Mouse (Mus musculus) stomach, embryonic 14.5 days (tissue): ENCODE data around the gene Lrrc36. TPM values are rescaled to one million over a fixed set of nuclear protein-coding genes. Genes with fewer than 3 reads are reported as not detected.

Experiments used
- ATAC-seq: fragments of 200-750 bp; cut with Nextera tagmentation; 2 replicates; pipeline ENCODE4 v1.8.0; 2017; ENCODE audit warnings: low read depth, moderate TSS enrichment; ENCODE audit not compliant: insufficient number of reproducible peaks, insufficient read depth, low FRiP score
- H3K27ac ChIP-seq: fragments of 300-500 bp; sonication (generic); 2 replicates; pipeline ENCODE4 v1.5.1; 2014; ENCODE audit warnings: mild to moderate bottlenecking, low read length, moderate library complexity, mixed read lengths
- H3K27me3 ChIP-seq: fragments of 300-500 bp; sonication (generic); 2 replicates; pipeline ENCODE4 v1.6.1; 2014; ENCODE audit warnings: low read length, control low read depth, mixed read lengths; ENCODE audit not compliant: control insufficient read depth, insufficient read depth
- H3K36me3 ChIP-seq: fragments of 300-500 bp; sonication (generic); 2 replicates; pipeline ENCODE4 v1.6.1; 2014; ENCODE audit warnings: mild to moderate bottlenecking, control low read depth, low read length, moderate library complexity, mixed read lengths; ENCODE audit not compliant: control insufficient read depth, insufficient read depth
- H3K4me1 ChIP-seq: fragments of 300-500 bp; sonication (generic); 2 replicates; pipeline ENCODE4 v1.6.1; 2014; ENCODE audit warnings: low read length, control low read depth, mixed read lengths; ENCODE audit not compliant: control insufficient read depth, insufficient read depth
- H3K4me2 ChIP-seq: fragments of 300-500 bp; sonication (generic); replicated peaks from 2 replicates; pipeline ENCODE4 v1.6.1; 2014; ENCODE audit warnings: low read depth, low read length, control low read depth
- H3K4me3 ChIP-seq: fragments of 300-500 bp; sonication (generic); 2 replicates; pipeline ENCODE4 v1.5.1; 2014; ENCODE audit warnings: low read depth, low read length, control low read depth
- H3K9ac ChIP-seq: fragments of 300-500 bp; sonication (generic); replicated peaks from 2 replicates; pipeline ENCODE4 v1.6.1; 2014; ENCODE audit warnings: low read depth, mild to moderate bottlenecking, control low read depth, low read length, moderate library complexity, mixed read lengths
- H3K9me3 ChIP-seq: fragments of 300-500 bp; sonication (generic); 2 replicates; pipeline ENCODE4 v1.6.1; 2016; ENCODE audit warnings: low read depth, low read length, control low read depth; ENCODE audit not compliant: control insufficient read depth
- WGBS: fragments of 180-500 bp; shearing (Covaris S2); extraction: QIAGEN DNeasy Blood & Tissue Kit; methylation state at CpG from one replicate; pipeline ENCODE4 v1.1.7; 2014; 5-methylcytosine and 5-hydroxymethylcytosine counted together
- polyA plus RNA-seq: library from polyadenylated mRNA; unstranded; fragments of >200 nt; fragmentation: Nextera tagmentation; extraction: Ambion mirVana; gene quantifications from 2 replicates; pipeline ENCODE4 v1.2.1, GENCODE M21; 2014

Lrrc36 gene
- polyA plus RNA-seq, 1 experiment from 2014 or later, result not detected

GRCm38 (mm10) chr8:105464595-105464994, 51.2 kb downstream of the Lrrc36 start:
- H3K27ac ChIP-seq, result no peak overlapping the region
- peaks cover 3% of the 10 kb centered on the region; the same call in 1 of the 2 replicates for H3K4me1 ChIP-seq
- H3K9me3 ChIP-seq, result no peaks in the 10 kb centered on the region
- no peaks in the 10 kb centered on the region for H3K36me3 ChIP-seq
- H3K27me3 ChIP-seq, result no peaks in the 10 kb centered on the region
- no peak overlapping the region for H3K9ac ChIP-seq
- no peak overlapping the region for H3K4me3 ChIP-seq
- no peak for ATAC-seq
- 65% methylated on average over 7 of the region's 7 CpGs for WGBS
- H3K4me2 ChIP-seq, result no peak overlapping the region

- Histone ChIP-seq H3K27me3 (no peaks in the 10 kb centered on the region), H3K9ac (no peak overlapping the region), H3K9me3 (no peaks in the 10 kb centered on the region), H3K4me1 (peaks cover 8% of the 10 kb centered on the region), H3K4me2 (no peak overlapping the region), H3K36me3 (no peaks in the 10 kb centered on the region), H3K27ac (no peak overlapping the region), H3K4me3 (no peak overlapping the region)
- WGBS, result 82% methylated on average over 6 of the region's 6 CpGs
- no peak for ATAC-seq
Observed at GRCm38 (mm10) chr8:105466246-105466645, 52.9 kb downstream of the Lrrc36 start.

- Histone ChIP-seq H3K27ac (no peak overlapping the region), H3K27me3 (no peaks in the 10 kb centered on the region), H3K4me1 (peaks cover 11% of the 10 kb centered on the region), H3K4me3 (no peak overlapping the region), H3K9ac (no peak overlapping the region), H3K9me3 (no peaks in the 10 kb centered on the region), H3K4me2 (no peak overlapping the region), H3K36me3 (no peaks in the 10 kb centered on the region)
- WGBS, result 76% methylated on average over 7 of the region's 7 CpGs
- ATAC-seq, result no peak
Observed at GRCm38 (mm10) chr8:105466700-105467291, 53.4 kb downstream of the Lrrc36 start.

GRCm38 (mm10) chr8:105467396-105467985, 54.1 kb downstream of the Lrrc36 start:
- no peaks in the 10 kb centered on the region for H3K27me3 ChIP-seq

GRCm38 (mm10) chr8:105468002-105468720, 54.8 kb downstream of the Lrrc36 start:
- Histone ChIP-seq H3K27me3 (no peaks in the 10 kb centered on the region), H3K9ac (no peak overlapping the region), H3K36me3 (no peaks in the 10 kb centered on the region), H3K27ac (no peak overlapping the region), H3K9me3 (no peaks in the 10 kb centered on the region), H3K4me3 (no peak overlapping the region), H3K4me2 (no peak overlapping the region), H3K4me1 (peaks cover 12% of the 10 kb centered on the region)
- 90% methylated on average over 27 of the region's 27 CpGs for WGBS
- no peak for ATAC-seq

More at GRCm38 (mm10) chr8:105467396-105467985, 54.1 kb downstream of the Lrrc36 start:
- no peak overlapping the region for H3K4me3 ChIP-seq
- H3K9ac ChIP-seq, result no peak overlapping the region
- H3K9me3 ChIP-seq, result no peaks in the 10 kb centered on the region
- no peak for ATAC-seq
- no peak overlapping the region for H3K27ac ChIP-seq
- no peaks in the 10 kb centered on the region for H3K36me3 ChIP-seq
- WGBS, result 88% methylated on average over 10 of the region's 10 CpGs
- H3K4me2 ChIP-seq, result no peak overlapping the region
- peaks cover 12% of the 10 kb centered on the region for H3K4me1 ChIP-seq

GRCm38 (mm10) chr8:105469041-105469695, 55.8 kb downstream of the Lrrc36 start:
- ATAC-seq, result no peak
- no peaks in the 10 kb centered on the region for H3K27me3 ChIP-seq
- no peaks in the 10 kb centered on the region for H3K9me3 ChIP-seq
- no peak overlapping the region for H3K27ac ChIP-seq
- 52% methylated on average over 6 of the region's 6 CpGs for WGBS
- no peak overlapping the region for H3K4me3 ChIP-seq
- no peak overlapping the region for H3K9ac ChIP-seq
- H3K4me1 ChIP-seq, result peaks cover 17% of the 10 kb centered on the region
- H3K4me2 ChIP-seq, result no peak overlapping the region
- no peaks in the 10 kb centered on the region; the same call in 1 of the 2 replicates for H3K36me3 ChIP-seq

- ATAC-seq, result no peak
- WGBS, result 86% methylated on average over 5 of the region's 5 CpGs
- H3K27me3 ChIP-seq, result no peaks in the 10 kb centered on the region
- no peak overlapping the region for H3K27ac ChIP-seq
- H3K9ac ChIP-seq, result no peak overlapping the region
- H3K4me1 ChIP-seq, result peaks cover 23% of the 10 kb centered on the region
- H3K4me3 ChIP-seq, result no peak overlapping the region
- no peaks in the 10 kb centered on the region for H3K9me3 ChIP-seq
- H3K4me2 ChIP-seq, result no peak overlapping the region
- H3K36me3 ChIP-seq, result no peaks in the 10 kb centered on the region; the same call in 1 of the 2 replicates
Observed at GRCm38 (mm10) chr8:105469816-105470215, 56.4 kb downstream of the Lrrc36 start.

- no peak for ATAC-seq
- Histone ChIP-seq H3K27me3 (no peaks in the 10 kb centered on the region), H3K9me3 (no peaks in the 10 kb centered on the region), H3K4me3 (no peak overlapping the region), H3K9ac (no peak overlapping the region), H3K4me2 (no peak overlapping the region), H3K36me3 (no peaks in the 10 kb centered on the region; the same call in 1 of the 2 replicates), H3K27ac (no peak overlapping the region), H3K4me1 (peaks cover 28% of the 10 kb centered on the region)
- 69% methylated on average over 5 of the region's 5 CpGs for WGBS
Observed at GRCm38 (mm10) chr8:105470262-105470661, 56.9 kb downstream of the Lrrc36 start.
